Mouse (Mus musculus): Measurements from ENCODE around the gene Vmn2r13.
"Not testable (repeated sequence)": the region's sequence is repeated elsewhere in the genome, so short reads cannot be mapped to it uniquely, and the experiment has no call there.

Gene Vmn2r13

DNA sequence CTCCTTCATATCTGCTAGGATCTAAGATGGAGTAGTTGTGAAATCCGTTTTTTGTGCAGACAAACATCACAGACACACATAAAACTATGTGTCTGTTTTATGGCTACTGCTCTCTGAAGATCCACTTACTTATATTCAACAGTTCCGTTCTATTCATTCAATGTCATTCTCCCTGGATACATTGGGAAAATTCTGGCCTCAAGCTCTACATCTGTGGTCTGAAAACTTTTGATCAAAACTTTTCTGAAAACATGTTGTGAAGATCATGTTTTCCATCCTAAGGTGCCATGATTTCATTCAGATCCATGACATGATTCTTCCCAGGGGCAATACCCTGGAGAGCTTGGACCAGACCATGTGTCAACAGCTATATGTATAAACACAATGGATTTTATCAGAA lies at the start of gene Vmn2r13:
Gene Vmn2r13, minus strand, starts transcription at position 101 of the 400 bp plus-strand sequence.
- DNase-seq = not testable (repeated sequence)

DNA sequence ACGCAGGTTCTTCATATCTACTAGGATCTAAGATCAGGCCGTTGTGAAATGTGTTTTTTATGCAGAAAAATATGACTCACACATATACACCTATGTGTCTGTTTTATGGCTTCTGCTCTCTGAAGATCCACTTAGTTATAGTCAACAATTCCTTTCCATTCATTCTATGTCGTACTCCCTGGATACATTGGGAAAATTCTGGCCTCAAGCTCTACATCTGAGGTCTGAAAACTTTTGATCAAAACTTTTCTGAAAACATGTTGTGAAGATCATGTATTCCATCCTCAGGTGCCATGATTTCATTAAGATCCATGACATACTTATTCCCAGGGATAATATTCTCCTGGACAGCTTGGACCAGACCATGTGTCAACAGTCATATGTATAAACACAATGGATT lies 32.6 kb upstream of the Vmn2r13 start, which contains the start of gene Vmn2r14:
Gene Vmn2r14, minus strand, starts transcription at position 101 of the 400 bp plus-strand sequence.
- no peak for DNase-seq

DNA sequence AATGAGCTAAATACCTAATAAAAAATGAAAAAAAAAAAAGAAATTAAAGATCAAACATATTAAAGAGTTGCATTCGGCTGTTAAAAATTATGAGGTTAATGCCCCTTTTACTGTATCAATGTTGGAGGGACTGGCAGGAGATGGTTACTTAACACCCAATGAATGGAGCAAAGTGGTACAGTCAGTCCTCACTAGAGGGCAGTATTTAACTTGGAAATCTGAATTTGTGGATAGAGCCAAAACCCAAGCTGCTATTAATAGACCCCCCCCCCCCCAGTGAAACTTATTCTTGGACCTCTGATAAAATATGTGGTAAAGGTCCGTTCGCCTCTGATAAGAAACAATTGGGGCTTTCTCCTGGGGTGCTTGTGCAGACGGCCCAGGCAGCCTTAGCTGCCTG lies 25.1 kb downstream of the Vmn2r13 start:
- not testable (repeated sequence) for DNase-seq

DNA sequence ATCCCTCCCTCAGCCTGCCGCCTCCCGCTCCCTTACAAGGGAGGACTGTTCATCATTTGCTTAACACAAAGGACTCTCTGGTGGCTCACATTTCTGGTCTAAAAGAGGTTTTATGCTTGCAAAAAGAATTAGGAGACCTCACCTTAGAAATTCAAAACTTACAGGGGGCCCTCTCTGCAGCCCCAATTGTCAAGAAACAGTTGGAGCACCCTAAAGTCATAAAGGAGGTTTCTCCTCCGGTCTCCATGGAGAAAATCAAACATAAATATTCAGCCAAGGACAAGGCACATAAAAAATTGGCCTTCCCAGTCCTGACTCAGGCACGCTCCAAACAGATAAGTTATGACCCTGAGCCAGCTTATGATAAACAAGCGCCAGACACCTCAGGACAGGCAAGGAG lies 31.9 kb downstream of the Vmn2r13 start:
- DNase-seq = no peak

DNA sequence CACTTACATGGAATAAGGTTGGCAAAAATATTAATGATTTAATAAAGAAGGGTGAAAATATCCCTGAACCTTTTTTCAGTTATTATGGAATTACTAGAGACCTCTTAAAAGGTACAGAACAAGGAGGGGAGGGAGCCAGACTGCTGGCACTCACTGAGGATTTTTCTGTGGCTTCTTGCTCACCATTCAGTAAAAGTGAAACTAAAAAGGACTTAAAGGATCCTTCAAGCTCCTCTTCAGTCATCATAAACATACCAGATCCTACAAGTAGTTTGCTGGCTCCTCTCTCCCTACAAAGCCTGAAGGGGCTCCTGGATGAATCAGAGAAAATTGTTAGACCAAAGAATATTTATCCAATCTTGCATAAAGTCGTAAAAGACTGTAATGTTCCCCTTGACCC lies 32.4 kb downstream of the Vmn2r13 start:
- DNase-seq = not testable (repeated sequence)

GRCm38 (mm10) chr5:109158488-109159485 lies 33.2 kb downstream of the Vmn2r13 start:
- not testable (repeated sequence) for DNase-seq

- DNase-seq = no peak
Observed at GRCm38 (mm10) chr5:109139546-109139945, 52.5 kb downstream of the Vmn2r13 start.

DNA sequence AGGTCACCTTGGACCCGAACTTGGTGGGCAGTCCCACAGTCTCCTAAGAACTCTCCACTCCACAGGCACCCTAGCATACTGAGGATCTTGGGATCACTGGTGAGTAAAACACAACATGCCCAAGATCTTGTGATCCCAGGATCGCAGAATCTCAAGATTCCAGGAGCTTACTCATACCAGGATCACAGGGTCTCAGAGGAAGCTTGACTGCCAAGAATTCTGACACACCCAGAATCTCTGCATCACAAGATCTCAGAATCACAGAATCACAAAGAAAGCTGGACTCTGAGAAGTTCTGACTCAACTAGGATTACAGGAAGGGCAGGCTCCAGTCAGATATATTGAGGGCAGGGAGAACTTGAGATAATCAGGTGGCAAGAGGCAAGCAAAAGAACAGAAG lies 55.3 kb downstream of the Vmn2r13 start:
- no peak for DNase-seq

All from thymus, postnatal 36 days (tissue).